Mouse (Mus musculus) heart, adult 2 months (tissue): ENCODE measurements at regions not wholly inside any gene's neighbourhood (a gene's known extent, or its start where the extent isn't known, plus 50 kb on each side); places are given as distances from the start of the nearest gene placed in this dataset.

Experiments
- CTCF ChIP-seq: fragments of 200-600 bp; IDR thresholded peaks from 2 replicates; pipeline ENCODE4 v1.8.1; 2022; ENCODE audit warnings: antibody characterized with exemption, mild to moderate bottlenecking, moderate library complexity
- EP300 ChIP-seq: fragments of 200-500 bp; IDR thresholded peaks from 2 replicates; pipeline ENCODE4 v1.6.1; 2011; ENCODE audit warnings: low read depth, low read length, control low read depth; ENCODE audit not compliant: insufficient read depth

DNA sequence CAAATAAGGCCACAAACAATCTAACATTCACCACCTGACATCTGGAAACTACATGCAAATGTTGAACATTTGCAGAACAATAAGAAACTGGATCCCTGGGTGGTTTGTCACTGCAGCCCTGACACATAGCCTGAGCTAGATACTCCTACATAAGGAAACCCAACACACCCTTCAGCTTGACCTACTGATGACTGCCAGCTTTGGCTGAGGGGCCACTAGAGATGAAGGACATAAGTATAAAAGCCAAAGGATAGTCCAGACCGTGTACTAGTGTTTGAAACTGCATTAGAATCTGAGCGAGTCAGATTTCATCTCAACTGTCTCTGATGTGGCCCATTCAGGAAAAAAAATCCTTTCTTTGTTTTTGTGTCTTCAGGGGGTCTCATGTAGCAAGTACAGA lies 355.1 kb downstream of the 1700129C05Rik start:
- TF ChIP-seq CTCF (no peak), EP300 (no peak)
